Mouse (Mus musculus): ENCODE measurements around the gene Enox1.

GRCm38 (mm10) chr14:77646196-77646595 lies 489.6 kb downstream of the Enox1 start:
- TF ChIP-seq CTCF (IDR thresholded peaks at IDR 0.05; ENCODE audit: borderline replicate concordance, extremely low read depth, insufficient read depth, insufficient read length) (no peak), POLR2A (IDR thresholded peaks at IDR 0.05; ENCODE audit: borderline replicate concordance, extremely low read depth, insufficient read depth, insufficient read length, poor library complexity, severe bottlenecking) (no peak)

Data from brain, embryonic 14.5 days (tissue).